Mouse (Mus musculus) heart, embryonic 16.5 days (tissue): ENCODE results near the gene Rrp9. TPM values are rescaled to one million over a fixed set of nuclear protein-coding genes. Genes with fewer than 3 reads are reported as not detected.

Source experiments
- ATAC-seq: fragments of 200-750 bp; cut with Nextera tagmentation; replicated peaks from 2 replicates; pipeline ENCODE4 v1.8.0; 2017; ENCODE audit warnings: moderate number of reproducible peaks; ENCODE audit not compliant: insufficient read depth, low FRiP score; ENCODE audit errors: extremely low read depth
- H3K27ac ChIP-seq: fragments of 300-500 bp; sonication (generic); 2 replicates; pipeline ENCODE4 v1.5.1; 2014; ENCODE audit warnings: mild to moderate bottlenecking, low read length, control low read depth, moderate library complexity
- H3K27me3 ChIP-seq: fragments of 300-500 bp; sonication (generic); 2 replicates; pipeline ENCODE4 v1.6.1; 2014; ENCODE audit warnings: low read length, mixed read lengths; ENCODE audit not compliant: control insufficient read depth, insufficient read depth
- H3K36me3 ChIP-seq: fragments of 300-500 bp; sonication (generic); 2 replicates; pipeline ENCODE4 v1.6.1; 2014; ENCODE audit not compliant: control insufficient read depth, insufficient read depth
- H3K4me1 ChIP-seq: fragments of 300-500 bp; sonication (generic); 2 replicates; pipeline ENCODE4 v1.6.1; 2014; ENCODE audit warnings: low read length, mixed read lengths; ENCODE audit not compliant: control insufficient read depth, insufficient read depth
- H3K4me2 ChIP-seq: fragments of 300-500 bp; sonication (generic); 2 replicates; pipeline ENCODE4 v1.6.1; 2014; ENCODE audit warnings: low read depth, mild to moderate bottlenecking, control low read depth, low read length
- H3K4me3 ChIP-seq: fragments of 300-500 bp; sonication (generic); 2 replicates; pipeline ENCODE4 v1.5.1; 2014; ENCODE audit warnings: mild to moderate bottlenecking, control low read depth, low read length
- H3K9ac ChIP-seq: fragments of 300-500 bp; sonication (generic); 2 replicates; pipeline ENCODE4 v1.6.1; 2014; ENCODE audit warnings: low read length, control low read depth
- H3K9me3 ChIP-seq: fragments of 300-500 bp; sonication (generic); replicated peaks from 2 replicates; pipeline ENCODE4 v1.6.1; 2016; ENCODE audit warnings: low read length; ENCODE audit not compliant: control insufficient read depth
- WGBS: fragments of 180-500 bp; shearing (Covaris S2); extraction: QIAGEN DNeasy Blood & Tissue Kit; methylation state at CpG from one replicate; pipeline ENCODE4 v1.1.7; 2014; 5-methylcytosine and 5-hydroxymethylcytosine counted together
- polyA plus RNA-seq: library from polyadenylated mRNA; unstranded; fragments of >200 nt; fragmentation: Nextera tagmentation; extraction: Ambion mirVana; gene quantifications from 2 replicates; pipeline ENCODE4 v1.2.1, GENCODE M21; 2015

Gene Rrp9
- polyA plus RNA-seq, 1 experiment from 2014 or later: 29.6 TPM

DNA sequence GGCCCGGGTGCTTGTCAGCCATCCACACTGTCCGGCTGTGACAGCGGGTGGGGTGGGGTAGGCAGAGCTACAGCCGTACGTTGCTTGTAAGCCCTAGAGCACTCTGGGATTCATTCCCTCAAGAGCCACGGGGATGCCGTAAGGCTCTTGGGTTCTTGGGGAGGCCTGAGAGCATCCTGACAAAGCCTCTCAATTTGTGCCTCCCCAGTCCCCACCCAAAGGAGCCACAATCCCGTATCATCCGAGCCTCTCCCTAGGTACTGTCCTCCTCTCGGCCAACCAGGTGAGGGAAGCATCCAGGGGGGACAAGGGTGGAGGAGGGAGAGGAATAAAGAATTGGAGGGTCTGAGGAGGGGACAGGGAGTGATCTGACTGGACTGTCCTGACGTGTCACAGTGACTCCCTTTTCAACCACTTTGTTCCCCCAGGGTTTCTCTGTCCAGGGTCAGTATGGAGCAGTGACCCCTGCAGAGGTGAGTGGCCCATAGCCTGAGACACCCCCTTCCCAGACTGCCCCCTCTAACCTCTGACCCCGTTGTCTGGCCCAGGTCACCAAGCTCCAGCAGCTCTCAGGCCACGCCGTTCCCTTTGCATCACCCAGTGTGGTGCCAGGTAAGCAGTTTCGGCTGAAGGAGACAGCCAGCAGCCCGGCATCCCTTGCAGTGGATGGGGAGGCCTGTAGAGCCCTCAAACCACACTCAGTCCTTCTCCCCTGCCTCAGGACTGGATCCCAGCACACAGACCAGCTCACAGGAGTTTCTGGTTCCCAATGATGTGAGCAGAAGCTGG, 13.9 kb upstream of the Rrp9 start:
- Histone ChIP-seq H3K4me3 (no peak overlapping the region), H3K27ac (no peak overlapping the region), H3K9ac (no peak overlapping the region), H3K36me3 (peaks cover 27% of the 10 kb centered on the region), H3K4me1 (peaks cover 26% of the 10 kb centered on the region), H3K27me3 (peaks cover 6% of the 10 kb centered on the region; the same call in 1 of the 2 replicates), H3K9me3 (no peaks in the 10 kb centered on the region), H3K4me2 (no peak overlapping the region)
- ATAC-seq: no peak
- WGBS: 83% methylated on average over 16 of the region's 16 CpGs

DNA sequence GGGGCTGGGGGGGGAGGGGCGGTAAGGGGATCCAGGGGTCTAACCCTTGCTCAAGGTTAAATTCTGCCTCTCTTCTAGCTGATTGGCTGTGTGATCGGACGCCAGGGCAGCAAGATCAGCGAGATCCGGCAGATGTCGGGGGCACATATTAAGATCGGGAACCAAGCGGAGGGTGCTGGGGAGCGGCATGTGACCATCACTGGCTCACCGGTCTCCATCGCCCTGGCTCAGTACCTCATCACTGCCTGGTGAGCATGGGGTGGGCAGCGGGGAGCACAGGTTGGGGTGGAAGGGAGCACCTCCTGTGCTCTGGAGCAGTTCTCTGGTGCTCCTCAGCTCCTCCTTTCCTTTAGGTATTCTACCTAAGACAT, 13.3 kb upstream of the Rrp9 start:
- 91% methylated on average over 12 of the region's 12 CpGs for WGBS
- Histone ChIP-seq H3K27me3 (peaks cover 6% of the 10 kb centered on the region; the same call in 1 of the 2 replicates), H3K27ac (no peak overlapping the region), H3K9me3 (no peaks in the 10 kb centered on the region), H3K36me3 (peaks cover 27% of the 10 kb centered on the region), H3K9ac (no peak overlapping the region), H3K4me2 (no peak overlapping the region), H3K4me1 (peaks cover 20% of the 10 kb centered on the region), H3K4me3 (no peak overlapping the region)
- no peak for ATAC-seq

DNA sequence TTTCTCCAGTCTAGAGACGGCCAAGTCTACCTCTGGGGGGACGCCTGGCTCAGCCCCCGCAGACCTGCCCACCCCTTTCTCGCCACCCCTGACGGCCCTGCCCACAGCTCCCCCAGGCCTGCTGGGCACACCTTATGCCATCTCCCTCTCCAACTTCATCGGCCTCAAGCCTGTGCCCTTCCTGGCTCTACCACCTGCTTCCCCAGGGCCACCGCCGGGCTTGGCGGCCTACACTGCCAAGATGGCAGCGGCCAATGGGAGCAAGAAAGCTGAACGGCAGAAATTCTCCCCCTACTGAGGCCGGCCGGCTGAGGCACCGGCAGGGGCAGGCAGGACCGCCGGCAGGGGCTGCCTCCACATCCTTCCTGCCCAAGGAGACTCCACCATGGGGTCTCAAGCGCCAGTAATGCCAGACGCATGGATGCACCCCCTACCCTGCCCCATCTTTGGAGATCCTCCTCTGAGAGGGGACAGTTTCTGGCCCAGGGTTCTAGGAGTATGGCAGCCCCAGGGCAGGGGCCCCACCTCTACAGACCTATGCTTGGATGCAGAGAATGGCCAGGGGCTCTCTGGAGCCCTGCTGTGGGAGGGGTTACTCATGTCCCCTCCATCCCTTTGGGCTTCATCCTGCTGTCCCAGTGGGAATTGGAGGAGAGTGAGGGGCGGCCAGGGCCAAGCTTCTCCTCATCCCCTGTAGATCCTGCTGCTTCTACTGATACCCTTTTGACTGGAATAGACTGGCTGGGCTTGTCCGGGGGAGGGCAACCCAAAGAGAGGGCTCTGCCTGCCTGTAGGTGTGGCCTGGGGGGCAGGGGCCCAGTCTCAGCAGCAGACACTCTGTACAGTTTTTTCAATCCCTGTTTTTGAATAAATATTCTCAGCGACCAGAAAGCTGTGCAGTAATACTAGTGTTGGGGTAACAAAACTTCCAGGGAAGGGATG, 12.4 kb upstream of the Rrp9 start:
- H3K4me3 ChIP-seq: no peak overlapping the region
- no peak overlapping the region for H3K4me2 ChIP-seq
- H3K36me3 ChIP-seq: peaks cover 27% of the 10 kb centered on the region
- H3K9me3 ChIP-seq: no peaks in the 10 kb centered on the region
- H3K27me3 ChIP-seq: peaks cover 6% of the 10 kb centered on the region; the same call in 1 of the 2 replicates
- no peak overlapping the region for H3K27ac ChIP-seq
- H3K9ac ChIP-seq: no peak overlapping the region
- WGBS: 86% methylated on average over 21 of the region's 21 CpGs
- peaks cover 12% of the 10 kb centered on the region for H3K4me1 ChIP-seq
- ATAC-seq: no peak

DNA sequence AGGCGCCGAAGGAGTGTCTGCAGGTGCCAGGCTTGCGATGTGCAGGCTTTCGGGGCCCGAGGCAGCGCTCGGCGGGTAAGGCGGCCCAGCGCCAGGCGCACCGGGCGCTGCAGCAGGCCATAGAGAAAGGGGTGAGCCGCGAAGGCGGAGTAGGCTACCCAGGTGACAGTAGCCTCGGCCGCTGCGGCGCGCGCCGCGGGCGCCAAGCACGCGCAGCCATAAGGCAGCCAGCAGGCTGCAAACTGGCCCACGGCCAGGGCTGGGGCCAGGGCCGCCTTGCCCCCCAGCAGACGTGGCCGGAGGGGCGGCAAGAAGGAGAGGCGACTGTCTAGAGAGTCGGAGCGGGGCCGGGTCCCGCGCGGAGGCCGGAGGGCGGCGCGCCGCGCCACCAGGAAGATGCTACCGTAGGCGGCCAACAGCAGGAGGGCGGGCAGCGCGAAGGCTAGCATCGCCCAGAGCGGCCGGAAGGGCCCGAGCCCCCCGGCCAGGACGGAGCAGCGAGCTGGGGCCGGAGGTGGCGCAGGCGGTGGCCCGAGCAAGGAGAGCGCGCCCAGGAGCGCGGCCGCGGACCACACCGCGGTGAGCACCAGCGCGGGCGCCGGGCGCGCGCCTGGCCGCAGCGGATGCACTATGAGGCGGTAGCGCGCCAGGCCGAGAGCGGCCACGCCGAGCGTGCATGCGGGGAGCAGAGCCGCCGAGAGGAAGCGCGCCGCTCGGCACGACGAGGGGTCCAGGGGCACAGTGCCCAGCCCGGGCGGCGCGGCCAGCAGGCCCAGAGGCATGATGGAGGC, 10.8 kb upstream of the Rrp9 start:
- H3K4me1 ChIP-seq: peaks cover 10% of the 10 kb centered on the region
- H3K27me3 ChIP-seq: peaks cover 6% of the 10 kb centered on the region; the same call in 1 of the 2 replicates
- peak overlapping the region; percentile 71 for H3K4me3 ChIP-seq
- H3K36me3 ChIP-seq: peaks cover 27% of the 10 kb centered on the region
- H3K9me3 ChIP-seq: no peaks in the 10 kb centered on the region
- peak; percentile 60 for ATAC-seq
- WGBS: 2% methylated on average over 96 of the region's 99 CpGs
- peak overlapping the region; percentile 81 for H3K9ac ChIP-seq
- H3K4me2 ChIP-seq: peak overlapping the region; percentile 87
- no peak overlapping the region for H3K27ac ChIP-seq

DNA sequence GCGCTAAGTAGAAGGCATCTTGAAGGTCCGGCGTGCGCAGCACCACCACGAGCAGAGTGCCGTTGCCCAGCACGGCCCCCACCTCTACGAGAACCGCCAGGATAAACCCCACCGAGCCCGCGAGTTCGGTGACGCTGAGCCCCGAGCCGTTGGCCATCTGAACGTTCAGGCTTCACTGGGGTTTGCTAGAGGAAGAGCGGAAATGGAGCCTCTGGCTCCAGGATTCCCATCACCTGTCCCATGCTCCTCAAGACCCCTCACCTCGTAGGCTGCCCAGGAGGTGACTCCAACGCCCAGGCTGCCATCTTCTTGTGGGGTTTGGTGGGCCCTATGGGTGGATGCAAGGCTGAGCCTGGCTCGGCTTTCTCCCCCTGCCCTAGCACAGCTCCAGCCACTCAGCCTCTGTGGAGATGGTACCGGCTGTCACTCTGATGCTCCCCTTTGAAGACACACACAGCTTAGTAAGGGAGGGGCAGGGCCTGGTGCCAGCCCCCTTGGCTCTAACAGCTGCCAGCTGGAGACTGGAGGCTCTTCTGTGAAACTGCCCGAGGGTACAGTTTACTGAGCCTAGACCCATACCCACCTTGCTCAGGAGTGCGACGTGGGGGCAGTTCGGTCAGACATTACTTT, 10.1 kb upstream of the Rrp9 start, which contains the start of gene Gpr62:
Gpr62 (minus strand) TSS at position 368 of the 630 bp plus-strand sequence.
- H3K9me3 ChIP-seq: no peaks in the 10 kb centered on the region
- H3K9ac ChIP-seq: peak within 1 kb of the TSS; percentile 81
- 32% methylated on average over 26 of the region's 26 CpGs for WGBS
- H3K4me2 ChIP-seq: peak within 1 kb of the TSS; percentile 87
- peak within 1 kb of the TSS; percentile 71 for H3K4me3 ChIP-seq
- H3K27me3 ChIP-seq: peaks cover 6% of the 10 kb centered on the region; the same call in 1 of the 2 replicates
- H3K27ac ChIP-seq: no peak within 1 kb of the TSS
- peaks cover 10% of the 10 kb centered on the region for H3K4me1 ChIP-seq
- peaks cover 21% of the 10 kb centered on the region for H3K36me3 ChIP-seq
- no peak; the same call in 1 of the 2 replicates for ATAC-seq

DNA sequence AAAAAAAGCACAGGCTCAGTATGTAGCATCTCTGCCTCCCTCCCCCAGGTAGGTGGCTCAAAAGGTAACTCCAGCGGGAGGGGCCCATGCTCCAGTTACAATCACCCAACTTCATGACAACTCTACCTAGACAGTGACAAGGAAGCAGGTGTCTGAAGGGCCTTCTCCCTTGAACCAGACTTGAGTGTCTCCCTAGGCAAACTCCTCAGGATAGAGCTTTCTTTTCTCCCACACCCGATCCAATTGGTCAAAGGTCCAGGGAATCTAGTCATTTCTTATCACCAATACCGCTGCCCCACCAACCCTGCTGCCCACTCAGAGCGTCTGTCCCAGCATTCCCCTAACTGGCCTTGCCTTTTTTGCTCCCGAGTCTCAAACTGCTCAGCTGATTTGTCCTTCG, 9.0 kb upstream of the Rrp9 start:
- 76% methylated on average over 6 of the region's 6 CpGs for WGBS
- H3K27ac ChIP-seq: no peak overlapping the region
- H3K9ac ChIP-seq: no peak overlapping the region
- no peaks in the 10 kb centered on the region for H3K9me3 ChIP-seq
- peaks cover 6% of the 10 kb centered on the region; the same call in 1 of the 2 replicates for H3K27me3 ChIP-seq
- no peak for ATAC-seq
- peaks cover 18% of the 10 kb centered on the region for H3K36me3 ChIP-seq
- no peak overlapping the region for H3K4me2 ChIP-seq
- no peak overlapping the region for H3K4me3 ChIP-seq
- peaks cover 10% of the 10 kb centered on the region for H3K4me1 ChIP-seq

DNA sequence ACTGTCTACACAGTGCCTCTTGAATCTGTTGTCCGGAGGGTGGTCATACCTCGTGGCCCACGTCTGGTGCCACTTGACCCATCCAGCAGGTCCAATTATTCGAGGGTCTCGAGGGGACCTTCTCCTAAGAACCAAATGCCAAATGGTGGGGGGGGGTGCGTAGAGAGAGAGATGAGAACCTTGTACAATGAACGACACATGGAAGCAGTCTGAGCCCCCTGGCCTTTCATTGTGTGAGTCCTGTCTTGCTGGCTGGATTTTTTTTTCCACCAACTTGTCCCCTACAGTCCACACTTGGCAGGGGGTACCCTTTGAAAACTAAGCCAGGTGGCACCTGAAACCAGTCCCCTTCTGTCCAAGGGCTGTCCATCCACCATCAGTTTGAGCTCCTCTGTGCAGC, 8.0 kb upstream of the Rrp9 start:
- Histone ChIP-seq H3K27ac (no peak overlapping the region), H3K4me2 (no peak overlapping the region), H3K9ac (no peak overlapping the region), H3K4me3 (no peak overlapping the region), H3K9me3 (no peaks in the 10 kb centered on the region), H3K4me1 (peaks cover 10% of the 10 kb centered on the region), H3K36me3 (peaks cover 12% of the 10 kb centered on the region), H3K27me3 (peaks cover 6% of the 10 kb centered on the region; the same call in 1 of the 2 replicates)
- WGBS: 82% methylated on average over 7 of the region's 7 CpGs
- ATAC-seq: no peak

DNA sequence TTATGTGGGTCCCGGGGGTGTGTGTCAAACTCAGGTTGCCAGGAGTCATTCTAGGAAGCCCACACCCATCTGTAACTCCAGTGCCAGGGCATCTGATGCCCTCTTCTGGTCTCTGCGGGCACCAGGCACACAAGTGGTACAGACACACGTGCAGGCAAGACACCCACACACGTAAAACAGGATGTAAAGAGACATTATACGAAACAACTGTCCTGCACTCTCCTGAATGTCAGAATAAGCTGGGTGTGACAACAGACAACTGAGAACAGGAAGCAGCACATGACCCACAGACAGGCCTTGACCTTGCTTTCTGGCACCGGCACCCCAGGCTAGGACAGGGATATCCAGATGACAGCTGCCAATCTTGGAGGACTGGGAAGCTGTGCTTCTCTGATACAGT, 6.4 kb upstream of the Rrp9 start:
- Histone ChIP-seq H3K9me3 (no peaks in the 10 kb centered on the region), H3K4me1 (peaks cover 10% of the 10 kb centered on the region), H3K27ac (no peak overlapping the region), H3K4me3 (no peak overlapping the region), H3K4me2 (no peak overlapping the region), H3K27me3 (peaks cover 6% of the 10 kb centered on the region; the same call in 1 of the 2 replicates), H3K36me3 (no peaks in the 10 kb centered on the region), H3K9ac (no peak overlapping the region)
- no peak for ATAC-seq
- WGBS: 60% methylated on average over 6 of the region's 6 CpGs
